Mouse (Mus musculus): Measurements from ENCODE around the gene Gtsf1l.

- TF ChIP-seq CTCF (IDR thresholded peaks at IDR 0.05): no peak
- TF ChIP-seq POLR2A (IDR thresholded peaks at IDR 0.05; ENCODE audit: insufficient read depth, low read depth, low read length): no peak
Measured at GRCm38 (mm10) chr2:163079041-163079440, 8.6 kb downstream of the Gtsf1l start.

Measured in heart, adult 2 months (tissue).